Mouse (Mus musculus) E14TG2a.4 (cell line): ENCODE results near the gene Gm17949.

ENCODE experiments used
- CTCF ChIP-seq: conservative IDR thresholded peaks from 2 replicates; pipeline ENCODE4 v1.5.1; 2014; ENCODE audit warnings: low read length
- NANOG ChIP-seq: IDR thresholded peaks from 2 replicates; pipeline ENCODE4 v1.6.1; 2014; ENCODE audit warnings: borderline replicate concordance, low read length, mixed read lengths
- POU5F1 ChIP-seq: IDR thresholded peaks from 2 replicates; pipeline ENCODE4 v1.6.1; 2014; ENCODE audit warnings: low read length, borderline replicate concordance

DNA sequence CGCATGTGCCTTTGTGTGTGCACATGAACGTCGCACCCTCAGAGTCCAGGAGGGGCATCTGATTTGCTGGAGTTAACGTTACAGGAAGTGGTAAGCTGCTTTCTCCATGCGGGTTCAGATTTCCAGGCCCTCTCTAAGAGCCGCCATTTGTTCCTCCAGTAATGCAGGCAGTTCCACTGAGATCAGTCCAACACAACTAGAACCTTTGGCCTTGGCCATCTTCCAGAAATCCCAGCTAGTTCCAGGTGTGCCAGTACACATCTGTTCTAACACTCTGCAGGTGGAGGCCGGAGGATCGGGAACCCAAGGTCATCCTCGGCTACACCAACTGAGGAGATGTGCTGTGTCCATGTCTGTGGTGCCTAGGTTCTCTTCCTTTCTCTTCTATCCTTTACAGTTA is 26.4 kb upstream of the Gm17949 start:
- no peak for TF ChIP-seq CTCF
- TF ChIP-seq POU5F1: no peak
- TF ChIP-seq NANOG: no peak
